Mouse (Mus musculus) stomach, embryonic 16.5 days (tissue): ENCODE data around the gene Rtl1. TPM values are rescaled to one million over a fixed set of nuclear protein-coding genes. Genes with fewer than 3 reads are reported as not detected.

ENCODE experiments used
- ATAC-seq: fragments of 200-750 bp; cut with Nextera tagmentation; 2 replicates; pipeline ENCODE4 v1.8.0; 2017; ENCODE audit warnings: moderate number of reproducible peaks, moderate TSS enrichment; ENCODE audit not compliant: insufficient read depth, low FRiP score
- H3K27ac ChIP-seq: fragments of 300-500 bp; sonication (generic); 2 replicates; pipeline ENCODE4 v1.5.1; 2014; ENCODE audit warnings: low read length
- H3K27me3 ChIP-seq: fragments of 300-500 bp; sonication (generic); 2 replicates; pipeline ENCODE4 v1.6.1; 2014; ENCODE audit warnings: low read length, control low read depth, mixed read lengths; ENCODE audit not compliant: control insufficient read depth, insufficient read depth
- H3K36me3 ChIP-seq: fragments of 300-500 bp; sonication (generic); 2 replicates; pipeline ENCODE4 v1.6.1; 2014; ENCODE audit warnings: low read length; ENCODE audit not compliant: control insufficient read depth, insufficient read depth
- H3K4me1 ChIP-seq: fragments of 300-500 bp; sonication (generic); 2 replicates; pipeline ENCODE4 v1.6.1; 2014; ENCODE audit warnings: low read length, control low read depth, mixed read lengths; ENCODE audit not compliant: control insufficient read depth, insufficient read depth
- H3K4me2 ChIP-seq: fragments of 300-500 bp; sonication (generic); 2 replicates; pipeline ENCODE4 v1.6.1; 2014; ENCODE audit warnings: low read depth, low read length, mixed read lengths
- H3K4me3 ChIP-seq: fragments of 300-500 bp; sonication (generic); replicated peaks from 2 replicates; pipeline ENCODE4 v1.5.1; 2014; ENCODE audit warnings: mild to moderate bottlenecking, low read length
- H3K9ac ChIP-seq: fragments of 300-500 bp; sonication (generic); 2 replicates; pipeline ENCODE4 v1.6.1; 2014; ENCODE audit warnings: low read length
- H3K9me3 ChIP-seq: fragments of 300-500 bp; sonication (generic); replicated peaks from 2 replicates; pipeline ENCODE4 v1.6.1; 2016; ENCODE audit warnings: low read length, control low read depth; ENCODE audit not compliant: control insufficient read depth
- WGBS: fragments of 180-500 bp; shearing (Covaris S2); extraction: QIAGEN DNeasy Blood & Tissue Kit; methylation state at CpG from one replicate; pipeline ENCODE4 v1.1.7; 2014; 5-methylcytosine and 5-hydroxymethylcytosine counted together
- microRNA counts: library from miRNA; unstranded; fragments of <30 nt; microRNA quantifications from one replicate; lab custom pipeline; 2016
- microRNA-seq: library from miRNA; unstranded; fragments of <30 nt; microRNA quantifications from one replicate; pipeline ENCODE4, GENCODE M21; 2016
- polyA plus RNA-seq: library from polyadenylated mRNA; unstranded; fragments of >200 nt; fragmentation: Nextera tagmentation; extraction: Ambion mirVana; gene quantifications from 2 replicates; pipeline ENCODE4 v1.2.1, GENCODE M21; 2015

Gene Rtl1
- polyA plus RNA-seq, 1 experiment from 2014 or later, result 2.3 TPM

GRCm38 (mm10) chr12:109541540-109541899 is 58.6 kb downstream of the Rtl1 start:
- Histone ChIP-seq H3K9me3 (peaks cover 37% of the 10 kb centered on the region), H3K4me3 (peak overlapping the region; percentile 56), H3K4me2 (peak overlapping the region; percentile 49), H3K4me1 (no peaks in the 10 kb centered on the region), H3K9ac (peak overlapping the region; percentile 77), H3K36me3 (peaks cover 7% of the 10 kb centered on the region; the same call in 1 of the 2 replicates), H3K27me3 (no peaks in the 10 kb centered on the region), H3K27ac (peak overlapping the region; percentile 62)
- 49% methylated on average over 16 of the region's 16 CpGs for WGBS
- no peak for ATAC-seq

- no peaks in the 10 kb centered on the region for H3K4me1 ChIP-seq
- 49% methylated on average over 30 of the region's 30 CpGs for WGBS
- H3K9ac ChIP-seq, result peak overlapping the region; percentile 77
- peak overlapping the region; percentile 62 for H3K27ac ChIP-seq
- peaks cover 37% of the 10 kb centered on the region for H3K9me3 ChIP-seq
- peak; percentile 66; the same call in 1 of the 2 replicates for ATAC-seq
- peaks cover 1% of the 10 kb centered on the region; the same call in 1 of the 2 replicates for H3K36me3 ChIP-seq
- peak overlapping the region; percentile 49 for H3K4me2 ChIP-seq
- H3K27me3 ChIP-seq, result no peaks in the 10 kb centered on the region
- peak overlapping the region; percentile 56 for H3K4me3 ChIP-seq
These were observed 59.2 kb downstream of the Rtl1 start for GRCm38 (mm10) chr12:109540739-109541539.

GRCm38 (mm10) chr12:109539950-109540349 is 60.2 kb downstream of the Rtl1 start:
- Histone ChIP-seq H3K27ac (no peak overlapping the region), H3K4me2 (peak overlapping the region; percentile 49), H3K9ac (peak overlapping the region; percentile 66), H3K4me3 (peak overlapping the region; percentile 56), H3K36me3 (no peaks in the 10 kb centered on the region), H3K9me3 (peaks cover 37% of the 10 kb centered on the region), H3K27me3 (no peaks in the 10 kb centered on the region), H3K4me1 (peaks cover 8% of the 10 kb centered on the region; the same call in 1 of the 2 replicates)
- WGBS, result 47% methylated on average over 13 of the region's 13 CpGs
- no peak for ATAC-seq

MicroRNAs encoded within 50 kb of the gene (microRNA counts, 519-probe panel; counts per million panel counts)
- 1,539 counts per million, percentile 19 among the panel's probes with 10 or more counts for microRNA mmu-miR-1188 (lab: Ali Mortazavi, UCI)
- 3,842 counts per million, percentile 90 among the panel's probes with 10 or more counts for microRNA mmu-miR-127 (lab: Ali Mortazavi, UCI)
- microRNA mmu-miR-136 (lab: Ali Mortazavi, UCI), result 4,099 counts per million, percentile 94 among the panel's probes with 10 or more counts
- 1,539 counts per million, percentile 19 among the panel's probes with 10 or more counts for microRNA mmu-miR-1906 (lab: Ali Mortazavi, UCI)
- microRNA mmu-miR-337-3p (lab: Ali Mortazavi, UCI), result 1,700 counts per million, percentile 27 among the panel's probes with 10 or more counts
- microRNA mmu-miR-337-5p (lab: Ali Mortazavi, UCI), result 1,276 counts per million, percentile 10 among the panel's probes with 10 or more counts
- not detected for microRNA mmu-miR-341 (lab: Ali Mortazavi, UCI)
- 2,207 counts per million, percentile 46 among the panel's probes with 10 or more counts for microRNA mmu-miR-370 (lab: Ali Mortazavi, UCI)
- 3,624 counts per million, percentile 83 among the panel's probes with 10 or more counts for microRNA mmu-miR-431 (lab: Ali Mortazavi, UCI)
- 1,244 counts per million, percentile 9 among the panel's probes with 10 or more counts for microRNA mmu-miR-432 (lab: Ali Mortazavi, UCI)
- microRNA mmu-miR-433 (lab: Ali Mortazavi, UCI), result 3,406 counts per million, percentile 79 among the panel's probes with 10 or more counts
- 3,714 counts per million, percentile 86 among the panel's probes with 10 or more counts for microRNA mmu-miR-434-3p (lab: Ali Mortazavi, UCI)
- microRNA mmu-miR-434-5p (lab: Ali Mortazavi, UCI), result 3,047 counts per million, percentile 69 among the panel's probes with 10 or more counts
- 1,886 counts per million, percentile 35 among the panel's probes with 10 or more counts for microRNA mmu-miR-493 (lab: Ali Mortazavi, UCI)
- 1,405 counts per million, percentile 13 among the panel's probes with 10 or more counts for microRNA mmu-miR-540-3p (lab: Ali Mortazavi, UCI)
- microRNA mmu-miR-540-5p (lab: Ali Mortazavi, UCI), result not detected
- 1,334 counts per million, percentile 12 among the panel's probes with 10 or more counts for microRNA mmu-miR-665 (lab: Ali Mortazavi, UCI)
- not detected for microRNA mmu-miR-673-3p (lab: Ali Mortazavi, UCI)
- microRNA mmu-miR-673-5p (lab: Ali Mortazavi, UCI), result 2,271 counts per million, percentile 48 among the panel's probes with 10 or more counts
- microRNA mmu-miR-770-3p (lab: Ali Mortazavi, UCI), result 2,033 counts per million, percentile 40 among the panel's probes with 10 or more counts
- microRNA mmu-miR-770-5p (lab: Ali Mortazavi, UCI), result 1,629 counts per million, percentile 24 among the panel's probes with 10 or more counts

Small RNA genes lying within 50 kb of the gene (microRNA-seq; reads per million reads assigned to microRNA genes)
- gene Gm23912, result 0.83 reads per million
- gene Mir1188, result 7.1 reads per million, percentile 29 among the genes with 10 or more reads in this experiment
- 10,470 reads per million, percentile 95 among the genes with 10 or more reads in this experiment for gene Mir127
- gene Mir136, result not detected
- not detected for gene Mir1906-1
- 4.6 reads per million, percentile 24 among the genes with 10 or more reads in this experiment for gene Mir3070a
- 0.50 reads per million for gene Mir3070b
- gene Mir3071, result not detected
- gene Mir337, result 0.99 reads per million
- 764 reads per million, percentile 74 among the genes with 10 or more reads in this experiment for gene Mir341
- gene Mir3544, result not detected
- gene Mir370, result 464 reads per million, percentile 71 among the genes with 10 or more reads in this experiment
- 4,582 reads per million, percentile 90 among the genes with 10 or more reads in this experiment for gene Mir431
- not detected for gene Mir432
- 956 reads per million, percentile 76 among the genes with 10 or more reads in this experiment for gene Mir433
- 1,984 reads per million, percentile 83 among the genes with 10 or more reads in this experiment for gene Mir434
- gene Mir493, result 78.4 reads per million, percentile 52 among the genes with 10 or more reads in this experiment
- 648 reads per million, percentile 73 among the genes with 10 or more reads in this experiment for gene Mir540
- gene Mir665, result 386 reads per million, percentile 68 among the genes with 10 or more reads in this experiment
- 131 reads per million, percentile 57 among the genes with 10 or more reads in this experiment for gene Mir673
- 117 reads per million, percentile 56 among the genes with 10 or more reads in this experiment for gene Mir770

Other genes starting within 250 kb of the Rtl1 start
- 449 and 542 TPM in 2 replicates for gene Dlk1, start 147.5 kb downstream of the Rtl1 start, polyA plus RNA-seq